In the genomic region with DNA sequence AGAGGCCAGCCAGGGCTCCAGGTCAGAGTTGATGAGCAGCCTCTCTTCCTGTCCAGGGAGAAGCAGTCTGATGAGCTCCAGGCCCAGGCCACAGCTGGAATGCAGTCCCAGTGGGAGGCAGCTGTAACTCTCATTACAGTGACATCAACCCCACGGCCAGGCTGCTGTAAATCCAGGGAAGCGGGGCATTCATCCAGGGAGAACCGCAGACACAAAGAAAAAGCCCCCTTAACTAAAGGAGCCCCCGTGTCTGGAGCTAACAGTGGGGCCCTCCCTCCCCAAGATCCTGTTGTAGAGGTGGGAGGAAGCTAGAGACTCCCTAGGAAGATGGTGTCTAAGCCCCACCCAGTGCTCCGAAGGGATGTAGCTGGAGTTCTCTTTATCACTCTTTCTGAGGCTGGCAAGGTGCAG, we compare ENCODE assay signal across 9 mouse cellular contexts. TPM values are rescaled to one million over a fixed set of nuclear protein-coding genes. Genes with fewer than 3 reads are reported as not detected.
DNase-seq lines count a peak whose midpoint lies in the region; ATAC-seq lines count a peak whose summit lies in the region.
"Had no signal": no experiment of that assay in that cellular context is flagged by ENCODE, and none has a peak within 500 bp of the region (broad histone marks: within the 10 kb centered on the region; RNA-seq: fewer than 3 reads in every experiment).

No protein-coding gene starts in this region.

- no peaks in the 10 kb centered on the region for H3K9me3 ChIP-seq in lung, embryonic 16.5 days (ENCODE audit: control insufficient read depth, low read length)
- no peaks in the 10 kb centered on the region for H3K9me3 ChIP-seq in heart, embryonic 10.5 days
- H3K9me3 ChIP-seq: midbrain, embryonic 13.5 days had no signal

- no peak overlapping the region for H3K9ac ChIP-seq in lung, embryonic 16.5 days (ENCODE audit: low read length)
- H3K9ac ChIP-seq: midbrain, embryonic 13.5 days had no signal

- peaks cover 3% of the 10 kb centered on the region for H3K4me1 ChIP-seq in lung, embryonic 16.5 days (replicated peaks; ENCODE audit: control insufficient read depth, insufficient read depth, low read length)
- H3K4me1 ChIP-seq in heart, embryonic 10.5 days: peaks cover 28% of the 10 kb centered on the region

- H3K27me3 ChIP-seq in lung, embryonic 16.5 days (ENCODE audit: control insufficient read depth, insufficient read depth, low read depth, low read length): no peaks in the 10 kb centered on the region
- peaks cover 6% of the 10 kb centered on the region; the same call in 1 of the 2 replicates for H3K27me3 ChIP-seq in heart, embryonic 10.5 days (ENCODE audit: insufficient read depth, poor library complexity, severe bottlenecking)
- H3K27me3 ChIP-seq: midbrain, embryonic 13.5 days had no signal

- ATAC-seq in lung, embryonic 16.5 days (ENCODE audit: low read depth): peak; percentile 90
- ATAC-seq: midbrain, embryonic 13.5 days had no signal

- H3K36me3 ChIP-seq in lung, embryonic 16.5 days (ENCODE audit: control insufficient read depth, insufficient read depth, low read length): no peaks in the 10 kb centered on the region
- H3K36me3 ChIP-seq in heart, embryonic 10.5 days: no peaks in the 10 kb centered on the region
- H3K36me3 ChIP-seq: midbrain, embryonic 13.5 days had no signal

- H3K4me3 ChIP-seq in lung, embryonic 16.5 days (ENCODE audit: low read length): no peak overlapping the region
- no peak overlapping the region for H3K4me3 ChIP-seq in heart, embryonic 10.5 days
- H3K4me3 ChIP-seq: midbrain, embryonic 13.5 days had no signal

- 30% methylated on average over 5 of the region's 5 CpGs for WGBS in lung, embryonic 16.5 days
- WGBS in heart, embryonic 10.5 days: 26% methylated on average over 5 of the region's 5 CpGs

- DNase-seq in lung, postnatal 25 days (ENCODE audit: low spot score): no peak
- DNase-seq in heart, embryonic 10.5 days (ENCODE audit: low spot score): no peak
- peak; percentile 62 to 63 for DNase-seq in kidney, postnatal 36 days
- peak; percentile 79 for DNase-seq in skeletal muscle tissue, adult 2 months (ENCODE audit: low read depth, low spot score)
- no peak for DNase-seq in Muller cell, postnatal 12 days (ENCODE audit: inconsistent ontology term)
- no peak for DNase-seq in right cerebral cortex, postnatal 10 days (ENCODE audit: low spot score in 2 of 2)
- DNase-seq in natural killer cell, adult 2 months (ENCODE audit: low spot score in 2 of 2): no peak

- H3K27ac ChIP-seq in lung, embryonic 16.5 days (ENCODE audit: low read length): peak overlapping the region; percentile 51
- H3K27ac ChIP-seq in heart, embryonic 10.5 days: peak overlapping the region; percentile 77
- H3K27ac ChIP-seq: midbrain, embryonic 13.5 days had no signal

- H3K4me2 ChIP-seq in lung, embryonic 16.5 days (ENCODE audit: low read depth, low read length): no peak overlapping the region
- H3K4me2 ChIP-seq: midbrain, embryonic 13.5 days had no signal

RNA-seq across cellular contexts. Expression of gene Oaf, which starts 13.6 kb away (rescaled TPM):
- polyA plus RNA-seq in lung, embryonic 16.5 days (2015; fragmentation: Nextera tagmentation; extraction: Ambion mirVana): 35.3 and 38.0 TPM in 2 replicates
- polyA plus RNA-seq in heart, embryonic 10.5 days (2016; fragmentation: Nextera tagmentation; extraction: Ambion mirVana): 31.1 and 39.8 TPM in 2 replicates

RNA-seq across cellular contexts. Expression of gene Pou2f3, which starts 43.1 kb away (rescaled TPM):
- polyA plus RNA-seq in lung, embryonic 16.5 days (2015; fragmentation: Nextera tagmentation; extraction: Ambion mirVana): 0.13 and 0.19 TPM in 2 replicates
- polyA plus RNA-seq in heart, embryonic 10.5 days (2016; fragmentation: Nextera tagmentation; extraction: Ambion mirVana): 0.10 TPM in 1 of 2 replicates, not detected in the other

RNA-seq across cellular contexts. Expression of gene Trim29, which starts 57.4 kb away (rescaled TPM):
- polyA plus RNA-seq in lung, embryonic 16.5 days (2015; fragmentation: Nextera tagmentation; extraction: Ambion mirVana): 1.3 and 2.8 TPM in 2 replicates
- 0.30 and 0.88 TPM in 2 replicates for polyA plus RNA-seq in heart, embryonic 10.5 days (2016; fragmentation: Nextera tagmentation; extraction: Ambion mirVana)

Comparison
In these comparisons a context has a peak if more than half of its experiments do, and no peak if none do; other contexts are left out.
1. DNase-seq: peak in kidney, postnatal 36 days (2 of 2) and skeletal muscle tissue, adult 2 months (single experiment); none in lung, postnatal 25 days (single experiment), heart, embryonic 10.5 days (single experiment), Muller cell, postnatal 12 days (single experiment), right cerebral cortex, postnatal 10 days (0 of 2) and natural killer cell, adult 2 months (0 of 2).